Mouse (Mus musculus): Measurements from ENCODE around the gene Slc5a10. TPM values are rescaled to one million over a fixed set of nuclear protein-coding genes. Genes with fewer than 3 reads are reported as not detected.
"Not testable (repeated sequence)": the region's sequence is repeated elsewhere in the genome, so short reads cannot be mapped to it uniquely, and the experiment has no call there.

Slc5a10 gene
- total and polyA plus RNA-seq, 2 experiments from 2014 or later = 0.10 to 0.16 TPM

- ATAC-seq = no peak
- H3K4me2 ChIP-seq (ENCODE audit: low read depth) = no peak overlapping the region
- DNase-seq = no peak
- H3K4me1 ChIP-seq (ENCODE audit: insufficient read depth) = no peaks in the 10 kb centered on the region
- no peak overlapping the region for H3K4me3 ChIP-seq (ENCODE audit: low read depth, low read length)
- H3K27ac ChIP-seq (ENCODE audit: low read depth, low read length) = no peak overlapping the region
- H3K9me3 ChIP-seq (ENCODE audit: low read length) = no peaks in the 10 kb centered on the region
- 92% methylated on average over 3 of the region's 3 CpGs for WGBS
- H3K27me3 ChIP-seq (ENCODE audit: insufficient read depth, low read length) = no peaks in the 10 kb centered on the region
- no peak for TF ChIP-seq CTCF (IDR thresholded peaks at IDR 0.05; ENCODE audit: low read depth)
- H3K9ac ChIP-seq = no peak overlapping the region
- no peaks in the 10 kb centered on the region for H3K36me3 ChIP-seq (ENCODE audit: insufficient read depth)
These were observed 82.8 kb downstream of the Slc5a10 start for GRCm38 (mm10) chr11:61637856-61638255.

- H3K9me3 ChIP-seq (ENCODE audit: low read length) = no peaks in the 10 kb centered on the region
- H3K4me1 ChIP-seq (ENCODE audit: insufficient read depth) = no peaks in the 10 kb centered on the region
- no peak for TF ChIP-seq CTCF (IDR thresholded peaks at IDR 0.05; ENCODE audit: low read depth)
- H3K36me3 ChIP-seq (ENCODE audit: insufficient read depth) = no peaks in the 10 kb centered on the region
- no peak overlapping the region for H3K9ac ChIP-seq
- H3K27me3 ChIP-seq (ENCODE audit: insufficient read depth, low read length) = no peaks in the 10 kb centered on the region
- ATAC-seq = no peak
- no peak overlapping the region for H3K4me2 ChIP-seq (ENCODE audit: low read depth)
- 40% methylated on average over 1 of the region's 1 CpGs for WGBS
- no peak overlapping the region for H3K4me3 ChIP-seq (ENCODE audit: low read depth, low read length)
- no peak overlapping the region for H3K27ac ChIP-seq (ENCODE audit: low read depth, low read length)
- no peak for DNase-seq
These were observed 83.2 kb downstream of the Slc5a10 start for GRCm38 (mm10) chr11:61637413-61637812.

DNA sequence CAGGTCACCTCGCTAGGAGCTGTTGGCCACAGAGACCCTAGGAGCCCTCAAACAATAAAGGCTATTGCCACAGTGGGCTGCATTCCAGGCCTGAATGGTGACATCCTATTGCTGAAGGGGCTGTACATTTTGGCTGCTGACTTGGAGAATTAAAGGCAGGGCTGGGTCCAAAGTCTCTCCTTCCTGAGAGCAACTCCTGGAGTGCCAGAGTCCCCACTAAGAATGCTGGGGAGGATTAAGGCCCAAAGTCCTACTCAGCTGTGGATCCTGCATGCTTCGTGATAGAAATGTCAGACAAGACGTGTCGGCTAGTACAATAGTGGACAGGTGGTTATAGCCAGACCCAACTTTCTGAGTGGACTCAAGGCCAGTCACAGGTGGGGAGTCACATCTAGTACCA is 84.3 kb downstream of the Slc5a10 start:
- not testable (repeated sequence) for H3K9me3 ChIP-seq (ENCODE audit: low read length); H3K4me2 ChIP-seq (ENCODE audit: low read depth); DNase-seq; H3K27ac ChIP-seq (ENCODE audit: low read depth, low read length); ATAC-seq; H3K9ac ChIP-seq; H3K27me3 ChIP-seq (ENCODE audit: insufficient read depth, low read length); H3K4me1 ChIP-seq (ENCODE audit: insufficient read depth); H3K4me3 ChIP-seq (ENCODE audit: low read depth, low read length); H3K36me3 ChIP-seq (ENCODE audit: insufficient read depth)
- 97% methylated on average over 3 of the region's 4 CpGs for WGBS

GRCm38 (mm10) chr11:61629621-61630020 is 91.0 kb downstream of the Slc5a10 start:
- DNase-seq (no peak), ATAC-seq (no peak)
- H3K36me3 ChIP-seq (ENCODE audit: insufficient read depth) = no peaks in the 10 kb centered on the region
- no peaks in the 10 kb centered on the region for H3K27me3 ChIP-seq (ENCODE audit: insufficient read depth, low read length)
- TF ChIP-seq CTCF (IDR thresholded peaks at IDR 0.05; ENCODE audit: low read depth) = peak; percentile 38
- no peak overlapping the region for H3K4me2 ChIP-seq (ENCODE audit: low read depth)
- 0 out of 2 replicates have a peak, but pooled peaks cover 4% of the 10 kb centered on the region for H3K9me3 ChIP-seq (ENCODE audit: low read length)
- no peak overlapping the region for H3K9ac ChIP-seq
- H3K4me1 ChIP-seq (ENCODE audit: insufficient read depth) = no peaks in the 10 kb centered on the region
- 68% methylated on average over 3 of the region's 3 CpGs for WGBS
- no peak overlapping the region for H3K27ac ChIP-seq (ENCODE audit: low read depth, low read length)
- no peak overlapping the region for H3K4me3 ChIP-seq (ENCODE audit: low read depth, low read length)

DNA sequence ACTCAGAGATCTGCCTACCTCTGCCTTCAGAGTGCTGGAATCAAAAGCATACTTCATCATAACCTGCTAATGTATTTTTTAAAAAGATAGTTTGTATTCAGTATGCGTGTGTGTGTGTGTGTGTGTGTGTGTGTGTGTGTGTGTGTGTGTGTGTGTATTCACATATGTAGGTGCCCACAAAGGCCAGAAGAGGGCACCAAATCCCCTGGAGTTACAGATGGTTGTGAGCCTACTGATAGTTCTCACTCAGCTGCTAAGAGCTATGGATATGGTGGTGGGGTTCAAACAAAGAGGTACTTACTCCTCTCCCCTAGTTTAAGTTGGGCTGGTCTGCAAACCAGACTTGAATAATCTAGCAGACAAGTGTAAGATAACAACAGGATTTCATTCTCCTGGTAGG is 94.1 kb downstream of the Slc5a10 start:
- Histone ChIP-seq H3K4me1 (ENCODE audit: insufficient read depth) (no peaks in the 10 kb centered on the region), H3K27me3 (ENCODE audit: insufficient read depth, low read length) (no peaks in the 10 kb centered on the region), H3K27ac (ENCODE audit: low read depth, low read length) (no peak overlapping the region), H3K9me3 (ENCODE audit: low read length) (0 out of 2 replicates have a peak, but pooled peaks cover 4% of the 10 kb centered on the region), H3K36me3 (ENCODE audit: insufficient read depth) (no peaks in the 10 kb centered on the region), H3K4me3 (ENCODE audit: low read depth, low read length) (no peak overlapping the region), H3K4me2 (ENCODE audit: low read depth) (no peak overlapping the region), H3K9ac (no peak overlapping the region)
- ATAC-seq (no peak), DNase-seq (no peak)
- no peak for TF ChIP-seq CTCF (IDR thresholded peaks at IDR 0.05; ENCODE audit: low read depth)
- 100% methylated on average over 1 of the region's 1 CpGs for WGBS

DNA sequence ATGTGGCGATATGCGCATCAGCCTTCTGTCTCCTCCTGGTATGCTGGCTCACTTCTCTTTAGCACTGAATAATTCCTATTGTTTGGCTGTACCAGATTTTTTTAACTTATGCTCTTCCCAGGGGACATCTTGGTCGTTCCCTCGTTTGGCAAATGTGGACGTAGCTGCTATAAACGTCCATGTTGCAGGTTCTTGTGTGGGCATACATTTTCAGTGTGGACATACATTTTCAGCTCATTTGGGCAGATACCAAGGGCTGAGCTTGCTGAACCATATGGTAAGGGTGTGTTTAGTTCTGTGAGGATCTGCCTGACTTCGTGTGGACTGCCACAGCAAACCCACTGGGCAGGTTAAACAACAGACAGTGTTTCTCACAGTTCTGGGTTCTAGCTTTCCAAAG is 95.5 kb downstream of the Slc5a10 start:
- ATAC-seq (peak; percentile 81), DNase-seq (peak; percentile 67)
- no peak overlapping the region for H3K4me2 ChIP-seq (ENCODE audit: low read depth)
- no peak for TF ChIP-seq CTCF (IDR thresholded peaks at IDR 0.05; ENCODE audit: low read depth)
- no peaks in the 10 kb centered on the region for H3K4me1 ChIP-seq (ENCODE audit: insufficient read depth)
- WGBS = 55% methylated on average over 7 of the region's 7 CpGs
- H3K27me3 ChIP-seq (ENCODE audit: insufficient read depth, low read length) = no peaks in the 10 kb centered on the region
- no peak overlapping the region for H3K4me3 ChIP-seq (ENCODE audit: low read depth, low read length)
- H3K9me3 ChIP-seq (ENCODE audit: low read length) = 0 out of 2 replicates have a peak, but pooled peaks cover 3% of the 10 kb centered on the region
- no peak overlapping the region for H3K27ac ChIP-seq (ENCODE audit: low read depth, low read length)
- no peaks in the 10 kb centered on the region for H3K36me3 ChIP-seq (ENCODE audit: insufficient read depth)
- H3K9ac ChIP-seq = no peak overlapping the region

Other genes starting within 250 kb of the Slc5a10 start
- 8.0 and 17.4 TPM in 2 replicates for gene Mfap4, start 235.4 kb downstream of the Slc5a10 start, total RNA-seq (2014; rRNA removed)
- gene Mfap4, start 235.4 kb downstream of the Slc5a10 start, polyA plus RNA-seq (2015; fragmentation: Nextera tagmentation; extraction: Ambion mirVana) = 19.6 and 23.0 TPM in 2 replicates
- gene Mapk7, start 226.4 kb downstream of the Slc5a10 start, total RNA-seq (2014; rRNA removed) = 45.9 and 50.3 TPM in 2 replicates
- 53.6 and 58.5 TPM in 2 replicates for gene Mapk7, start 226.4 kb downstream of the Slc5a10 start, polyA plus RNA-seq (2015; fragmentation: Nextera tagmentation; extraction: Ambion mirVana)
- gene B9d1, start 215.7 kb downstream of the Slc5a10 start, total RNA-seq (2014; rRNA removed) = 18.8 and 27.5 TPM in 2 replicates
- 25.4 and 26.8 TPM in 2 replicates for gene B9d1, start 215.7 kb downstream of the Slc5a10 start, polyA plus RNA-seq (2015; fragmentation: Nextera tagmentation; extraction: Ambion mirVana)
- gene Epn2, start 141.1 kb downstream of the Slc5a10 start, total RNA-seq (2014; rRNA removed) = 68.9 and 80.6 TPM in 2 replicates
- 60.7 and 77.3 TPM in 2 replicates for gene Epn2, start 141.1 kb downstream of the Slc5a10 start, polyA plus RNA-seq (2015; fragmentation: Nextera tagmentation; extraction: Ambion mirVana)
- 4.9 and 5.6 TPM in 2 replicates for gene Grap, start 67.6 kb downstream of the Slc5a10 start, total RNA-seq (2014; rRNA removed)
- 4.7 and 6.9 TPM in 2 replicates for gene Grap, start 67.6 kb downstream of the Slc5a10 start, polyA plus RNA-seq (2015; fragmentation: Nextera tagmentation; extraction: Ambion mirVana)
- gene Fam83g, start 36.7 kb downstream of the Slc5a10 start, total RNA-seq (2014; rRNA removed) = 0.38 and 0.86 TPM in 2 replicates
- gene Fam83g, start 36.7 kb downstream of the Slc5a10 start, polyA plus RNA-seq (2015; fragmentation: Nextera tagmentation; extraction: Ambion mirVana) = 0.15 and 0.19 TPM in 2 replicates
- gene Prpsap2, start 41.3 kb upstream of the Slc5a10 start, total RNA-seq (2014; rRNA removed) = 62.9 and 73.6 TPM in 2 replicates
- 50.3 and 50.8 TPM in 2 replicates for gene Prpsap2, start 41.3 kb upstream of the Slc5a10 start, polyA plus RNA-seq (2015; fragmentation: Nextera tagmentation; extraction: Ambion mirVana)
- gene Ulk2, start 134.2 kb upstream of the Slc5a10 start, total RNA-seq (2014; rRNA removed) = 130 and 144 TPM in 2 replicates
- 32.1 and 37.8 TPM in 2 replicates for gene Ulk2, start 134.2 kb upstream of the Slc5a10 start, polyA plus RNA-seq (2015; fragmentation: Nextera tagmentation; extraction: Ambion mirVana)
- gene Akap10, start 209.4 kb upstream of the Slc5a10 start, total RNA-seq (2014; rRNA removed) = 19.5 and 22.8 TPM in 2 replicates
- 3.6 and 6.2 TPM in 2 replicates for gene Akap10, start 209.4 kb upstream of the Slc5a10 start, polyA plus RNA-seq (2015; fragmentation: Nextera tagmentation; extraction: Ambion mirVana)
- gene Specc1, start 235.9 kb upstream of the Slc5a10 start, total RNA-seq (2014; rRNA removed) = 16.5 and 20.5 TPM in 2 replicates
- gene Specc1, start 235.9 kb upstream of the Slc5a10 start, polyA plus RNA-seq (2015; fragmentation: Nextera tagmentation; extraction: Ambion mirVana) = 7.8 and 10.6 TPM in 2 replicates